Mouse (Mus musculus) ES-Bruce4 (cell line): ENCODE data around the gene Chchd6.

Experiments
- CTCF ChIP-seq: IDR thresholded peaks from one replicate; pipeline ENCODE4 v1.8.1; 2011; ENCODE audit warnings: low read depth, low read length
- EP300 ChIP-seq: IDR thresholded peaks from 2 replicates; pipeline ENCODE4 v1.6.1; 2011; ENCODE audit warnings: low read depth, low read length; ENCODE audit not compliant: insufficient read depth
- POLR2A ChIP-seq: IDR thresholded peaks from one replicate; pipeline ENCODE4 v1.8.1; 2011; ENCODE audit warnings: low read length; ENCODE audit not compliant: insufficient read depth

DNA sequence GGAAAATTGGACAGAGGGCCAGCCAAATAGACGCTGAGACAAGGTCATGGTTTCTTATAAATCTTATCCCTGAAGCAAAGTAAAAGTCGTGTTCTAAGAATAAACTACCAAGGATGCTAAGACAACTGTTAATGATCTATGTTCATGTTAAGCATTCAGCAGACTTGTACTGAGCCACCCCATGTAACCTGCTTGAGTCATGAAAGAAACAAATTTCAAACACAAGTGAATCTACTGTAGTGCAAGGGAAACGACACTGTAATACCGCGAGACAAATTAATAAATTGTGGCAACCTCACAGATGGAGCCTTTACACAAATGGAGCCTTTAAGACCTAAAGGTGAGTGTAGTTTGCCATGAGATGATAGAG, 310 bp upstream of the Chchd6 start:
- TF ChIP-seq CTCF (no peak), EP300 (no peak), POLR2A (no peak)
